Mouse (Mus musculus): ENCODE data around the gene Mst1. TPM values are rescaled to one million over a fixed set of nuclear protein-coding genes. Genes with fewer than 3 reads are reported as not detected.

The Mst1 gene
- polyA plus RNA-seq (2015; fragmentation: Nextera tagmentation; extraction: Ambion mirVana) = 0.25 and 0.35 TPM in 2 replicates

DNA sequence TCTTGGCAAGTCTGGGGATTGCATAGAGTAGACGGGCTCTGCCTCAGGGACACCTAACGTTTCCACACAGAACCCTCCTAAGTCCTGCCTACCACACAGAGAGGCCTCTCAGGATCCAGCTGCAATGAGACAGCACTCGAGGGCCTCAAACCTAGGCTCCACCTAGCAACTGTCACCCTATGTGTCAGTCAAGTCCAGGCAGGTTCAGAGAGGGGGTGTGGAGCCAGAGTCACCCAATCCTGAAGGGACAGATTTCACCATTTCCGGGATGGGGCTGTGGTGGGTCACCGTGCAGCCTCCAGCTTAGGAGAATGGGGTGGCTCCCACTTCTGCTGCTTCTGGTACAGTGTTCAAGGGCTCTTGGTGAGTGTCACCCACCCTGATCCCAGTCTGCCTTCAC is at the start of gene Mst1:
Mst1 (plus strand) TSS at position 269 of the 400 bp plus-strand sequence.
- H3K4me3 ChIP-seq = peak within 1 kb of the TSS; percentile 69
- WGBS = 61% methylated on average over 5 of the region's 5 CpGs
- no peak for ATAC-seq (ENCODE audit: borderline replicate concordance, extremely low read depth, low FRiP score, low TSS enrichment)
- peak within 1 kb of the TSS; percentile 86 for H3K9ac ChIP-seq
- no peaks in the 10 kb centered on the region for H3K9me3 ChIP-seq
- H3K4me2 ChIP-seq = peak within 1 kb of the TSS; percentile 82
- H3K27ac ChIP-seq = no peak within 1 kb of the TSS
- peaks cover 11% of the 10 kb centered on the region; the same call in 1 of the 2 replicates for H3K36me3 ChIP-seq
- H3K4me1 ChIP-seq = peaks cover 21% of the 10 kb centered on the region
- H3K27me3 ChIP-seq = peaks cover 34% of the 10 kb centered on the region

- no peak overlapping the region for H3K4me3 ChIP-seq
- H3K27me3 ChIP-seq = no peaks in the 10 kb centered on the region
- H3K36me3 ChIP-seq = peaks cover 44% of the 10 kb centered on the region
- H3K27ac ChIP-seq = no peak overlapping the region
- 89% methylated on average over 5 of the region's 5 CpGs for WGBS
- H3K4me2 ChIP-seq = no peak overlapping the region
- no peaks in the 10 kb centered on the region for H3K9me3 ChIP-seq
- H3K9ac ChIP-seq = no peak overlapping the region
- no peak for ATAC-seq (ENCODE audit: borderline replicate concordance, extremely low read depth, low FRiP score, low TSS enrichment)
- H3K4me1 ChIP-seq = no peaks in the 10 kb centered on the region
These were observed 48.1 kb upstream of the Mst1 start for GRCm38 (mm10) chr9:108032126-108032525.

DNA sequence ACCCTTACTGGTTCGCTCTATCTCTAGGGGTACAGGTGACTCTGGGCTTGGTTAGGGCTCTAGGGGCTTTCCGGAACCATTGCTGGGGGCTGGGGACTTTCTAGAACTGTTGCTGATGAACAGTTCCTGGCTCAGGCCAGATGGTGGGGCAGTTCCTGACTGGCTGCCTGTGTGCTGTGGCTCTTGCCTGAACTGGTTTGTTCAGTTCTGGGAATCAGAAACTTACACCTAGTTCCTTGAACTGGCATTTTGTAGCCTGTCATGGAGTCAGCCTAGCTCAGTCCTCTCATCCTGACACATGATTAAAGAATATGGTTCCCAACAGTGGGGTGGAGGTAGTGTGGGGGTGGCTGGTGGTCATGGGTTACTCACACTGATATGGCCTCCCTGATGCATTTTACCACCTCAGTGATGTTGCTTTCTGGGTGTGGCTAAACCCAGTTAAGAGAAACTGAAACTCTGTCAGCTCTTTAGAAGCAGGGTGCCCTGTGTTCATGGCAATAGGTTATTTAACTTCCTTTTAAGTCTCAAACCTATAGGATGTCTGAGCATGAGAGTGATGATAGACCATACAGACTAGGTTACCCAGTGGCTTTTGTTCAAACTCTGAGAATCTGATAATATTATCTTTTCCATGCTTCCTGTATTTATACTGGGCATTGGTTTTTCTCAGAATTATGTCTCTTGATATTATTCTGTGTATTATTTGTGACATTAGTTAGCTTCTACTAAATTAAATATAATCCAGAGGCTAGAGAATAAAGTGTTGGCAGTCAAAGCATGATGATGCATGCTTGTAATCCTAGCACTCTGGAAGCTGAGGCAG is 44.7 kb upstream of the Mst1 start:
- H3K27ac ChIP-seq = no peak overlapping the region
- H3K9me3 ChIP-seq = no peaks in the 10 kb centered on the region
- ATAC-seq (ENCODE audit: borderline replicate concordance, extremely low read depth, low FRiP score, low TSS enrichment) = no peak
- H3K4me3 ChIP-seq = no peak overlapping the region
- H3K27me3 ChIP-seq = no peaks in the 10 kb centered on the region
- H3K9ac ChIP-seq = no peak overlapping the region
- H3K36me3 ChIP-seq = peaks cover 50% of the 10 kb centered on the region
- H3K4me2 ChIP-seq = no peak overlapping the region
- H3K4me1 ChIP-seq = no peaks in the 10 kb centered on the region
- 82% methylated on average over 2 of the region's 2 CpGs for whole genome bisulfite sequencing

DNA sequence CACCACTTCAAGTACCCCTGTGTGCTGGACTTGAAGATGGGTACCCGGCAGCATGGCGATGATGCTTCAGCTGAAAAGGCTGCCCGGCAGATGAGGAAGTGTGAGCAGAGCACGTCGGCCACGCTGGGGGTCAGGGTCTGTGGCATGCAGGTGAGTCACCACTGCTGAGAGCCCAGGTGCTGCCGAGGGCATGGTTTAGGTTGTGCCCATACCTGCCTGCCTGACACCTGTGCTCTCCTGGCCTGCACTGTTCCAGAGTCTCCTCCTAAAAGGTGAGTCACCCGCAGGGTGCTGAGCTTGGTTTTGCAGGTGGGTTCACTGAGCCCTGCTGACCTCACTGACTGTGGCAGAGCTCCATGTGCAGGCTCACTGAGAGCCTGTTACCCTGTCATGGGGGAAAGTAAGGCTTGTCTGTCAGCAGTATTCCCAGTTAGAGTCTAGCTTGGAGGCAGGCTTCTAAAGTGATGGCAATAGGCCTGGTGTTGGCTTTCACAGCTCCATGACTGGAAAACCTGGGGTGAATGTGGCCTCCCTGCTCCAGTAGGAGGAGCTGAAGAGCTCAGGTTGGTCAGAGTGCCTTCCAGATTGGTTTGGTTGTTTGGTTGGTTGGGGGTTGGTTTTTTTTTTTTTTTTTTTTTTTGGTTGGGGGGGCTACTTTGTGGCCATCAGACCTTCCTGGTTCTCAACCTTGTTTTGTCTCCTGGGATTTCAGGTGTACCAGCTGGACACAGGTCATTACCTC is 35.3 kb upstream of the Mst1 start:
- no peak overlapping the region for H3K4me3 ChIP-seq
- H3K4me2 ChIP-seq = no peak overlapping the region
- no peak for ATAC-seq (ENCODE audit: borderline replicate concordance, extremely low read depth, low FRiP score, low TSS enrichment)
- H3K9ac ChIP-seq = no peak overlapping the region
- no peaks in the 10 kb centered on the region for H3K27me3 ChIP-seq
- WGBS = 97% methylated on average over 8 of the region's 8 CpGs
- H3K27ac ChIP-seq = no peak overlapping the region
- H3K4me1 ChIP-seq = peaks cover 17% of the 10 kb centered on the region
- peaks cover 52% of the 10 kb centered on the region for H3K36me3 ChIP-seq
- no peaks in the 10 kb centered on the region for H3K9me3 ChIP-seq

DNA sequence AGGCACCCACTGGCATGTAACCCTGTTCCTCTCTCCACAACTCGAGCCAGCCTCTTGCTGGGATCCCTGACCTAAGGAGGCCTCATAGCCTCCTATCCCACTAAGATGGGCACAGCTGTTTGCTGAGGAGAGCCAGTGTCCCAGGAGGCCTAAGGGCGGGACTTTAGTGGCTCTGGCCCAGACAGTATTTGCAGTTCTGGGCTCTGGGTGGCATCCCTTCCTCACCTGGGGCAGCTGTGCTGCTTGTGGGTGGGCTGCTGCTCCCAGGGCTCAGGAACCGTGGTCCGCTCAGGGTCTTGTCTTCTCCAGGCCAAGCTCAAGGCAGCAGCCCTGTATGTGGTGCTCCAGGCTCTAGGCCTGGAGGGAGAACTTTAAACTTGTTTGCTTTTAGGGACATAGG is 33.7 kb upstream of the Mst1 start:
- H3K9ac ChIP-seq = no peak overlapping the region
- peaks cover 54% of the 10 kb centered on the region for H3K36me3 ChIP-seq
- ATAC-seq (ENCODE audit: borderline replicate concordance, extremely low read depth, low FRiP score, low TSS enrichment) = no peak
- WGBS = 91% methylated on average over 4 of the region's 4 CpGs
- no peak overlapping the region for H3K4me2 ChIP-seq
- no peaks in the 10 kb centered on the region for H3K27me3 ChIP-seq
- no peaks in the 10 kb centered on the region for H3K9me3 ChIP-seq
- H3K4me1 ChIP-seq = peaks cover 23% of the 10 kb centered on the region
- H3K27ac ChIP-seq = no peak overlapping the region
- no peak overlapping the region for H3K4me3 ChIP-seq

DNA sequence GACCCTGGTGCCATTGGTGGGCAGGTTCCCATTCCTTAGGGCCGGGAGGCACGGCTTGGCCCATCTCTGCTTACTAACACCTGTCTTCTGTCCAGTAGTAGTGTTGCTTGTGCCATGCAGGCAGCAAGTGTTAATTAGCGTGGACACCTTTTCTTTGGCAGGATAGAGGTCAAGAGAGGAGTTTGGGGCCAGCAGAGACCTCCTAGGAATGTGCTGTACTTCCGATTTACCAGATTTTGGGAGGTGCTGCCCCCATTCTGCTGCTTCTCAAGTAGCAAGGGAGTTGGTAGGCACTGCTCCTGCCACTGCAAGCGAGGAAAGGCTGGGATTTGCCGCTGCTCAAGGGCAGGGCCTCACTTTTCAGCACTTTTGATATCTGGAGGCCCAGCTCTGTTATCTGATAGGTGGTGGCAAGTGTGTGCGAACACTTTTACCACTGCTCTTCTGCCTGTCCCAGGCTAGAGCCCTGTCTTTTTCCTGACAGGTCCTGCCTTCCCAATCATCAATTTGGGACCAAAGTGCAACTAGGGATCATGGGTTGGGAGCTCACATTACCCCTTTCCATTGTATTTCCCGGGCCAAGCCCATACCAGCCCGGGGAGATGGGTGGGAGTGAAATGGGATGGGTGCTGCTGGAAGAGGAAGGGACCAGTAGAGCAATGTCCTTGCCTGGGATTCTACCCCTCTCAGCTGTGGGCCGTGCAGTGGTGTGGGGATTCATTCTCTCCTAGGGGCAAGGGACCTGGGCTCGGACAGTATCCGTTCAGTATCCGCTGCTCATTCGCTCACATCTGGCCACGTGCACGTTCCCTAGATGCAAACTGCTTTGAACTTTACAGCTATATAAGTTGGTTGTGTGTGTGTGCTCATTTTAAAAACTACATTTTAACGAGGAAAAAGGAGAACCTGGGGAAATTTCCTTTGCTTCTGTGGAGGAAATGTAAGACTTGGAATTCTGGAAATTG is 32.4 kb upstream of the Mst1 start:
- Histone ChIP-seq H3K27ac (peak overlapping the region; percentile 62), H3K36me3 (peaks cover 43% of the 10 kb centered on the region), H3K4me2 (peak overlapping the region; percentile 88), H3K9me3 (no peaks in the 10 kb centered on the region), H3K9ac (peak overlapping the region; percentile 45), H3K27me3 (no peaks in the 10 kb centered on the region), H3K4me3 (peak overlapping the region; percentile 70), H3K4me1 (peaks cover 28% of the 10 kb centered on the region)
- ATAC-seq (ENCODE audit: borderline replicate concordance, extremely low read depth, low FRiP score, low TSS enrichment) = no peak
- WGBS = 42% methylated on average over 17 of the region's 17 CpGs

GRCm38 (mm10) chr9:108048566-108048955 is 31.7 kb upstream of the Mst1 start:
- Histone ChIP-seq H3K9ac (peak overlapping the region; percentile 45), H3K9me3 (no peaks in the 10 kb centered on the region), H3K4me3 (peak overlapping the region; percentile 70), H3K27me3 (no peaks in the 10 kb centered on the region), H3K27ac (peak overlapping the region; percentile 62), H3K4me2 (peak overlapping the region; percentile 88), H3K4me1 (peaks cover 34% of the 10 kb centered on the region), H3K36me3 (peaks cover 38% of the 10 kb centered on the region)
- ATAC-seq (ENCODE audit: borderline replicate concordance, extremely low read depth, low FRiP score, low TSS enrichment) = peak; percentile 50
- WGBS = 2% methylated on average over 19 of the region's 19 CpGs

DNA sequence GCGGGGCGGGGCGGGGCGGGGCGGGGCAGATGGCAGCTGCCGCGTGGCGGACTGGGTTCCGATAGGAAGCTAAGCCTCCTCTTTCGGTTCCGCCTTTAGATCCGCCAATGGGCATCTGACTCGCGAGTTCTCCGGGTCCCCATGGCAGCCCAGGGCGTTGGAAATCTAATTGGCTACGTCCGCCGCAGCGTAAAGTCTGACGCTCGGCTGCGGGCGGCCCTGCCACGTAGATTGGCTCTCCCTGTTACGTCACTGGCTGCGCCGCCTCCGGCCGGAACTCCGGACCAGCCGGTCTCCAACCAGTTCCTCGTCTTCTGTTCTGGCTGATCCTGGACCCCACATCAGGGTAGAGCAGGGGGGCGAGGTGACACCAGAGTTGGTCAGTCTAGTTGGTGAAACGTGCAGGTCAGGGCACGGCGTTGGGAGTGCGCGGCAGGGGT is 31.2 kb upstream of the Mst1 start, which contains the start of gene Gmppb:
Gmppb (plus strand) TSS at position 227 of the 440 bp plus-strand sequence.
- peak; percentile 94 for ATAC-seq (ENCODE audit: borderline replicate concordance, extremely low read depth, low FRiP score, low TSS enrichment)
- 1% methylated on average over 36 of the region's 39 CpGs for WGBS
- Histone ChIP-seq H3K4me2 (peak within 1 kb of the TSS; percentile 88), H3K27me3 (no peaks in the 10 kb centered on the region), H3K4me1 (peaks cover 36% of the 10 kb centered on the region), H3K27ac (peak within 1 kb of the TSS; percentile 62), H3K9me3 (no peaks in the 10 kb centered on the region), H3K4me3 (peak within 1 kb of the TSS; percentile 70), H3K36me3 (peaks cover 40% of the 10 kb centered on the region), H3K9ac (peak within 1 kb of the TSS; percentile 79)

- Histone ChIP-seq H3K9me3 (no peaks in the 10 kb centered on the region), H3K4me1 (peaks cover 36% of the 10 kb centered on the region), H3K4me3 (peak overlapping the region; percentile 70), H3K9ac (peak overlapping the region; percentile 79), H3K4me2 (peak overlapping the region; percentile 88), H3K27ac (peak overlapping the region; percentile 44; the same call in 1 of the 2 replicates), H3K27me3 (no peaks in the 10 kb centered on the region), H3K36me3 (peaks cover 40% of the 10 kb centered on the region)
- 41% methylated on average over 15 of the region's 15 CpGs for WGBS
- ATAC-seq (ENCODE audit: borderline replicate concordance, extremely low read depth, low FRiP score, low TSS enrichment) = no peak; the same call in 1 of the 2 replicates
These were observed 30.5 kb upstream of the Mst1 start for GRCm38 (mm10) chr9:108049561-108050251.

DNA sequence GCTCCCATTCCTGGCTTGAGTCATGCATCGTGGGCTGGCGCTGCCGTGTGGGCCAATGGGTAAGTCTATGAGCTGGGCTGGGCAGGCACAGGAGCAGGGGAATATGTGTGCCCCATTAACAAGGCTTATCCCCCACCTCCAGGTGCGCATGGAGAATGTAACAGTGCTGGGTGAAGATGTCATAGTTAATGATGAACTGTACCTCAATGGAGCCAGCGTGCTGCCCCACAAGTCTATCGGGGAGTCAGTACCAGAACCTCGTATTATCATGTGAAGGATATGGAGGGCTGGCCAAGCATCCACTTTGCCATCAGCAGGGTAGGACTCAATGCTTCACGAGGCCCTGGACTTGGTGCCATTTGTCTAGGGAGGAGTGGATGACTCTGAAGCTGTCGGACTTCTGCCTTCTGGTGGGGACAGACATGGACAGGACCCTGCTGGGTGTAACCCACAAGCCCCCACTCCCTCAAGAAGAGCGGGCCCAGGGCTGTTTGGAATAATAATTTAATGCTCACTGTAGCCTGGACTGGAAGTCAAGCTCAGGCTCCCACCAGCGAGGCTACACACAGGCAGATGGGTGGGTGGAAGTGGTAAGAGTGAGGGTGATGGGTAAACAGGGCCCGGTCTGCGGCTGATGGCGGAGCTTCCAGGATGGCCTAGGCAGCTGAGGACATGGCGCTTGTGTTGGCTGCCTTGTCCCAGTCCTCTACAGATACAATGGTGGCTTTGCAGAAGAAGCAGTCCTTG is 28.9 kb upstream of the Mst1 start:
- Histone ChIP-seq H3K9me3 (no peaks in the 10 kb centered on the region), H3K36me3 (peaks cover 31% of the 10 kb centered on the region)
- 93% methylated on average over 15 of the region's 15 CpGs for WGBS

More for the DNA sequence above, 28.9 kb upstream of the Mst1 start:
- no peak overlapping the region for H3K9ac ChIP-seq
- no peak overlapping the region for H3K27ac ChIP-seq
- peaks cover 36% of the 10 kb centered on the region for H3K4me1 ChIP-seq
- H3K4me2 ChIP-seq = no peak overlapping the region
- no peak for ATAC-seq (ENCODE audit: borderline replicate concordance, extremely low read depth, low FRiP score, low TSS enrichment)
- no peak overlapping the region for H3K4me3 ChIP-seq
- H3K27me3 ChIP-seq = no peaks in the 10 kb centered on the region
